Mouse (Mus musculus): ENCODE results near the gene Kmt2d. TPM values are rescaled to one million over a fixed set of nuclear protein-coding genes. Genes with fewer than 3 reads are reported as not detected.

The Kmt2d gene
- polyA plus RNA-seq, 1 experiment, result 105 TPM

GRCm38 (mm10) chr15:98833281-98833680, 37.7 kb downstream of the Kmt2d start:
- WGBS, result 84% methylated on average over 11 of the region's 11 CpGs
- H3K27ac ChIP-seq (ENCODE audit: control insufficient read depth, insufficient read depth, low read depth, low read length, poor library complexity), result no peak overlapping the region
- peaks cover 2% of the 10 kb centered on the region for H3K4me1 ChIP-seq (ENCODE audit: control insufficient read depth, insufficient read depth, low read length)
- H3K4me3 ChIP-seq (replicated peaks; ENCODE audit: control insufficient read depth, low read depth, low read length), result no peak overlapping the region
- no peak for TF ChIP-seq CTCF (IDR thresholded peaks at IDR 0.05; ENCODE audit: control insufficient read depth, insufficient read depth, low read length)
- TF ChIP-seq POLR2A (IDR thresholded peaks at IDR 0.05; ENCODE audit: borderline replicate concordance, control insufficient read depth, low read depth, low read length), result no peak

GRCm38 (mm10) chr15:98832161-98833058, 38.6 kb downstream of the Kmt2d start:
- peak overlapping the region; percentile 35 for H3K4me3 ChIP-seq (replicated peaks; ENCODE audit: control insufficient read depth, low read depth, low read length)
- peaks cover 2% of the 10 kb centered on the region for H3K4me1 ChIP-seq (ENCODE audit: control insufficient read depth, insufficient read depth, low read length)
- peak overlapping the region; percentile 90 for H3K27ac ChIP-seq (ENCODE audit: control insufficient read depth, insufficient read depth, low read depth, low read length, poor library complexity)
- 8% methylated on average over 12 of the region's 12 CpGs for whole genome bisulfite sequencing
- TF ChIP-seq CTCF (IDR thresholded peaks at IDR 0.05; ENCODE audit: control insufficient read depth, insufficient read depth, low read length), result peak; percentile 36; the same call in 1 of the 2 replicates
- no peak for TF ChIP-seq POLR2A (IDR thresholded peaks at IDR 0.05; ENCODE audit: borderline replicate concordance, control insufficient read depth, low read depth, low read length)

GRCm38 (mm10) chr15:98831684-98832035, 39.3 kb downstream of the Kmt2d start:
- Histone ChIP-seq H3K4me1 (ENCODE audit: control insufficient read depth, insufficient read depth, low read length) (peaks cover 2% of the 10 kb centered on the region), H3K27ac (ENCODE audit: control insufficient read depth, insufficient read depth, low read depth, low read length, poor library complexity) (peak overlapping the region; percentile 88), H3K4me3 (replicated peaks; ENCODE audit: control insufficient read depth, low read depth, low read length) (peak overlapping the region; percentile 49)
- WGBS, result under 1% methylated on average over 9 of the region's 9 CpGs
- TF ChIP-seq CTCF (IDR thresholded peaks at IDR 0.05; ENCODE audit: control insufficient read depth, insufficient read depth, low read length) (no peak), POLR2A (IDR thresholded peaks at IDR 0.05; ENCODE audit: borderline replicate concordance, control insufficient read depth, low read depth, low read length) (no peak)

- peak within 1 kb of the TSS; percentile 90 for H3K4me3 ChIP-seq (replicated peaks; ENCODE audit: control insufficient read depth, low read depth, low read length)
- under 1% methylated on average over 65 of the region's 66 CpGs for WGBS
- TF ChIP-seq POLR2A (IDR thresholded peaks at IDR 0.05; ENCODE audit: borderline replicate concordance, control insufficient read depth, low read depth, low read length) (peak; percentile 68; the same call in 1 of the 2 replicates), CTCF (IDR thresholded peaks at IDR 0.05; ENCODE audit: control insufficient read depth, insufficient read depth, low read length) (peak; percentile 37; the same call in 1 of the 2 replicates)
- peaks cover 2% of the 10 kb centered on the region for H3K4me1 ChIP-seq (ENCODE audit: control insufficient read depth, insufficient read depth, low read length)
- peak within 1 kb of the TSS; percentile 90 for H3K27ac ChIP-seq (ENCODE audit: control insufficient read depth, insufficient read depth, low read depth, low read length, poor library complexity)
Observed at GRCm38 (mm10) chr15:98830736-98831683, 40.0 kb downstream of the Kmt2d start, which contains the start of gene Prkag1. Gene Prkag1, minus strand, starts transcription at chr15:98831521.

- H3K4me1 ChIP-seq (ENCODE audit: control insufficient read depth, insufficient read depth, low read length), result peaks cover 2% of the 10 kb centered on the region
- no peak overlapping the region; the same call in 1 of the 2 replicates for H3K27ac ChIP-seq (ENCODE audit: control insufficient read depth, insufficient read depth, low read depth, low read length, poor library complexity)
- H3K4me3 ChIP-seq (replicated peaks; ENCODE audit: control insufficient read depth, low read depth, low read length), result no peak overlapping the region
Observed at GRCm38 (mm10) chr15:98827611-98828011, 43.4 kb downstream of the Kmt2d start.

DNA sequence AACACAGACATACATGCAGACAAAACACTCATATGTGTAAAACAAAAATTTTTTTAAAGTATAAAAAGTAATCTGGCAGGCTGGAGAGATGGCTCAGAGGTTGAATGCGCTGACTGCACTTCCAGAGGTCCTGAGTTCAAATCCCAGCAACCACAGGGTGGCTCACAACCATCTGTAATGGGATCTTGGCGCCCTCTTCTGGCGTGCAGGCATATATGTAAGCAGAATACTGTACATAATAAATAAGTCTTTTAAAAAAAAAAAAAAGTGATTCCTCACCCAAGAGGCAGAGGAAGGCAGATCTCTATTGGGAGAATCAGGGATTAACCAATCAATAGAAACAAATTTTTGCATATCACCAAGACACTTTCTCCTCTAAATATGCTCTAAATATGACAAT, 47.6 kb downstream of the Kmt2d start:
- H3K4me1 ChIP-seq (ENCODE audit: control insufficient read depth, insufficient read depth, low read length), result no peaks in the 10 kb centered on the region; the same call in 1 of the 2 replicates
- H3K4me3 ChIP-seq (replicated peaks; ENCODE audit: control insufficient read depth, low read depth, low read length), result no peak overlapping the region
- 84% methylated on average over 3 of the region's 3 CpGs for WGBS
- no peak overlapping the region for H3K27ac ChIP-seq (ENCODE audit: control insufficient read depth, insufficient read depth, low read depth, low read length, poor library complexity)
- TF ChIP-seq CTCF (IDR thresholded peaks at IDR 0.05; ENCODE audit: control insufficient read depth, insufficient read depth, low read length), result peak; percentile 29; the same call in 1 of the 2 replicates
- TF ChIP-seq POLR2A (IDR thresholded peaks at IDR 0.05; ENCODE audit: borderline replicate concordance, control insufficient read depth, low read depth, low read length), result no peak

More at GRCm38 (mm10) chr15:98827611-98828011, 43.4 kb downstream of the Kmt2d start:
- TF ChIP-seq POLR2A (IDR thresholded peaks at IDR 0.05; ENCODE audit: borderline replicate concordance, control insufficient read depth, low read depth, low read length) (no peak), CTCF (IDR thresholded peaks at IDR 0.05; ENCODE audit: control insufficient read depth, insufficient read depth, low read length) (no peak)
- WGBS, result 64% methylated on average over 7 of the region's 7 CpGs

GRCm38 (mm10) chr15:98822147-98822546, 48.9 kb downstream of the Kmt2d start:
- WGBS, result 87% methylated on average over 5 of the region's 5 CpGs
- H3K4me1 ChIP-seq (ENCODE audit: control insufficient read depth, insufficient read depth, low read length), result no peaks in the 10 kb centered on the region; the same call in 1 of the 2 replicates
- no peak overlapping the region for H3K27ac ChIP-seq (ENCODE audit: control insufficient read depth, insufficient read depth, low read depth, low read length, poor library complexity)
- no peak for TF ChIP-seq CTCF (IDR thresholded peaks at IDR 0.05; ENCODE audit: control insufficient read depth, insufficient read depth, low read length)
- TF ChIP-seq POLR2A (IDR thresholded peaks at IDR 0.05; ENCODE audit: borderline replicate concordance, control insufficient read depth, low read depth, low read length), result no peak
- no peak overlapping the region for H3K4me3 ChIP-seq (replicated peaks; ENCODE audit: control insufficient read depth, low read depth, low read length)
